Mouse (Mus musculus) CH12.LX (cell line): ENCODE measurements at regions not wholly inside any gene's neighbourhood (a gene's known extent, or its start where the extent isn't known, plus 50 kb on each side); places are given as distances from the start of the nearest gene placed in this dataset.

Experiments
- CHD1 ChIP-seq: IDR thresholded peaks from 2 replicates; pipeline ENCODE4 v1.6.1; 2012; ENCODE audit warnings: low read depth, low read length, improper control_type of control experiment, inconsistent platforms
- MAX ChIP-seq: IDR thresholded peaks from 2 replicates; pipeline ENCODE4 v1.6.1; 2011; ENCODE audit warnings: low read length, improper control_type of control experiment
- POLR2A ChIP-seq: IDR thresholded peaks from 2 replicates; pipeline ENCODE4 v1.6.1; 2011; ENCODE audit warnings: low read depth, mild to moderate bottlenecking, improper control_type of control experiment, low read length
- POLR2AphosphoS2 ChIP-seq: IDR thresholded peaks from 2 replicates; pipeline ENCODE4 v1.6.1; 2011; ENCODE audit warnings: low read depth, low read length, improper control_type of control experiment

DNA sequence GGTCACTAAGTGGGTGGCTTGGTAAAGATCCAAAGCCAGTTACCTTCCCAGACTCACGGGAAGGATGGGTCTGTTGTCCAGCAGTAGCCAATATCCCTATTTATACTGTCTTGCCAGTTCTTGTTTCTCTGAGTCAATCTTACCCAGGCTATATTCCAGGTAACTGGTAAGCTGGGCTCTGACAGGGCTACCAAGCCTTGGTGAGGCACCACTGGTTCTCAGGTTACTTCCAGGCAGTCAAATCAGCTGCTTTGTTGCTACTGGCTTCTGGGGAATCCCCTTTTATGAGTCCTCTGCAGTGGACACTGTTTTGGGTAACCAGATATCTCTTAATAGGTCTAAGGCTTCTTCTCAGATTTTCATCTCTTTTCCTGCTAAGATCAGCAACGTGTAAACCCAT is 178.8 kb upstream of the Nampt start:
- TF ChIP-seq MAX (no peak), CHD1 (no peak), POLR2A (no peak), POLR2AphosphoS2 (no peak)
